Mouse (Mus musculus): ENCODE measurements around the gene Rpl38. TPM values are rescaled to one million over a fixed set of nuclear protein-coding genes. Genes with fewer than 3 reads are reported as not detected.

The Rpl38 gene
- total RNA-seq, 2 experiments from 2014 or later: 1,120 to 1,187 TPM

- DNase-seq: peak; percentile 63 to 65
These were observed 11.3 kb downstream of the Rpl38 start for GRCm38 (mm10) chr11:114679582-114679981.

- DNase-seq: peak; percentile 85 to 86
These were observed 12.0 kb downstream of the Rpl38 start for GRCm38 (mm10) chr11:114680291-114680690.

DNA sequence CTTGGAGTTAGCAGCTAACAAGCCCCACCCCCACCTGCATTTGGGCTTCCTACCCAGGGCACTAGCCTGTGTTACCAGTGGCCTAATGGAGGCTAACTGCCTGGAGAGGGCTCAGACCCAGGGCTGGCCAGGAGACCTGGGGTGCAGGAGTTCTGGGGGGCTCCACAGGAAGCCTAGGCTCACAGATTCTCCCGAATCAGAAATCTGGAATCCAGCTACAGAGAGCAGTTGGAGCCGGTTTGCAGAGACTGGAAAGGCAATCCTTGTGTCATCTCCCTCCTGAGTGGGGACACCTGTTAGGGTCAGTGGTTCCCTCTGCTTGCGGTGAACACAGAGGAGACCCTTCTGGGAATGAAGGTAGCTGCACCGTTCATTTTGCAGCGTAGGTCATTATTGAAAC, 12.7 kb downstream of the Rpl38 start:
- no peak for DNase-seq

GRCm38 (mm10) chr11:114682321-114682900, 14.1 kb downstream of the Rpl38 start:
- DNase-seq: no peak

- no peak for DNase-seq
These were observed 14.9 kb downstream of the Rpl38 start for GRCm38 (mm10) chr11:114683029-114683721.

DNA sequence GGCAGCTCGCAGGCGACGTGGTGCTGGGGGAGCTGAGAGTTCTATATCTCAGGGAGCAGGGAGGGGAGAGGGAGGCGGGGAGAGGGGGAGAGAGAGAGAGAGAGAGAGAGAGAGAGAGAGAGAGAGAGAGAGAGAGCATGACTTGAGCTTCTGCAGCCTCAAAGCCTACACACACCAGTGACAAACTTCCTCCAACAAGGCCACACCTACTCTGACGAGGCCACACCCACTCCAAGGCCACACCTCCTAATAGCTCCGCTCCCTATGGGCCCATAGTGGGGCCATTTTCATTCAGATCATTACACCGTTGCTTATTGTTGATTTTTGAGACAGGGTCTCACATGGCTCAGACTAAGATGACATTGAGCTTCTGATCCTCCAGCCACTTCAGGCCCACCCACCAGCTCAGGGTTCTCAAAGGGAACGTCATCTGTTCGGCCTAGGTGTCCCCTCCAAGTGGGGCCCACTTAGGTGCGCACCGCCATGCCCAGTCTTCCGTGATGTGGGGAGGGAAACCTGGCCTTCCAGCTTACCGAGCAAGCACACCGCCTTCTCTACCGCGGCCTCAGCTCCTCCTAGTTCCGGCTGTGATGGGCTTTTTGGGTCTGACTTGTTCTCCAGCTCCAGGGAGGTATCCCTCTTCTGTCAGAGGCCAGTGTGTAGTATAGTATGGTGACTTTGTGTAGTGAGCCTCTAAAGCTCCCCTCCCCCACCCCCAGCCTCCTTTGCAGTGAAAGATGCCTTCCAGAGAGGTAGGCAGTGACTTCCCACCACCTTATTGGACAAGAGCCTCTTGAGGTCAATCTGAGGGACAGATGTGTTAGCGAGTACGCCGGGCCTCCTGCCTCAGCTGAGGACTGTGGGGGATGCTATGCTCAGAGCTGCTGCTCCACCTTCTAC, 15.6 kb downstream of the Rpl38 start:
- DNase-seq: no peak

- peak in 1 of 2 experiments; percentile 47 for DNase-seq
These were observed 16.5 kb downstream of the Rpl38 start for GRCm38 (mm10) chr11:114684627-114685373.

- DNase-seq: no peak
These were observed 17.3 kb downstream of the Rpl38 start for GRCm38 (mm10) chr11:114685526-114686040.

GRCm38 (mm10) chr11:114686221-114686959, 18.1 kb downstream of the Rpl38 start:
- no peak for DNase-seq

GRCm38 (mm10) chr11:114687574-114688188, 19.4 kb downstream of the Rpl38 start:
- peak; percentile 46 to 64 for DNase-seq

DNA sequence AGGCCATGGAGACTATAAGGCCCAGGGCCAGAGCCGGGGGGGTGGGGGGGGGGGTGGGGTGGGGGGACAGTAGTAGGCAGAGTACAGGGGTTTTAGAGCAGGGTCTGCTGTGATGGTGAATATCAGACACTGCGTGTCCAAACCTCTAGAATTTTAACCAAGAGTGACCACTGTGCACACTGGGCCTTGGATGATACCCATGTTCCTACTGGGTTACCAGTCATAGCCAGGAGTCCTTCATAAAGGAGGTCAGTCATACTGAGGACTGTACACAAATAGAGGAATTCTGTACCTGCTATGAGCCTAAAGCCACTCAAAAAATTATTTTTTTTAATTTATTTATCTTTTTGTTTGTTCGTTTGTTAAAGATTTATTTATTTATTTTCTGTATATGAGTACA, 20.4 kb downstream of the Rpl38 start:
- no peak for DNase-seq

GRCm38 (mm10) chr11:114690192-114690591, 21.9 kb downstream of the Rpl38 start:
- no peak for DNase-seq

- peak; percentile 76 to 82 for DNase-seq
These were observed 23.3 kb downstream of the Rpl38 start for GRCm38 (mm10) chr11:114691454-114692182.

DNA sequence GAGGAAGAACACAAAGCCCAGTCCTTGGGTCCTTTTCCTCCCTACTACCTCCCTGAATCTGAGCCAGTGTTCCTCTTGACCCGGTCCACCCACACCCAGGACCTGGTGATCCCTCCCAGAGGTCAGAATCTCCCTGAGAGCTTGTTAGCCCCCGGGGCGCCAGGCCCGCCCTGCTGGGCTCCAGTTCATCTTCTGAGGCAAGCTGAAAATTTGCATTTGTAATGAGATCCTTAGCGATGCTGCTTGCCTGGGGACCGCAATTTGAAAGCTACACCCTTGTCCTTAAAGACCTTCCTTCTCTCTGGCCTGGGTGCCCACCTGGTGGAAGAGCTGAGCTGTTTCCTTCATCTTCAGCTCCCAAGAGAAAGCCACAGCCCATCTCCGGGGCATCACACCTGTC, 24.3 kb downstream of the Rpl38 start:
- DNase-seq: no peak

DNA sequence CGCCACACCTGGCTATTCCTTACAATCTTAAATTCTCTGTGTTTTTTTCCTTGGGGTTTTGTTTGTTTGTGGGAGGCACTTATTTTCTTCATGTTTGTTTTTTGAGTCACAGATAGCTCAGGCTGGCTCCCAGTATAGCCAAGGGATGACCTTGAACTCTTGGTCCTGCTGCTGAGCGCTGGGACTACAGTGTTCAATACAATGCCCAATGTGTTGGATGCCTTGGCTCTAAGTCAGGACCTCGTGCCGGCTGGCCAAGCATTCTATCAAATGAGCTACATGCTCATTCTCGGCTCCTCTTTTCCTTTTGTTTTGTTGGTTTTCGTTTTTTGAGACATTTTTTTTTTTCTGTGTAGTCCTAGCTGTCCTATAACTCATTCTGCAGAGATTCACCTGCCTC, 25.1 kb downstream of the Rpl38 start:
- no peak for DNase-seq

- DNase-seq: peak; percentile 80 to 87
These were observed 26.1 kb downstream of the Rpl38 start for GRCm38 (mm10) chr11:114694451-114694850.

- no peak for DNase-seq
These were observed 30.2 kb downstream of the Rpl38 start for GRCm38 (mm10) chr11:114698496-114698895.

- DNase-seq: no peak
These were observed 31.2 kb downstream of the Rpl38 start for GRCm38 (mm10) chr11:114699511-114699910.

DNA sequence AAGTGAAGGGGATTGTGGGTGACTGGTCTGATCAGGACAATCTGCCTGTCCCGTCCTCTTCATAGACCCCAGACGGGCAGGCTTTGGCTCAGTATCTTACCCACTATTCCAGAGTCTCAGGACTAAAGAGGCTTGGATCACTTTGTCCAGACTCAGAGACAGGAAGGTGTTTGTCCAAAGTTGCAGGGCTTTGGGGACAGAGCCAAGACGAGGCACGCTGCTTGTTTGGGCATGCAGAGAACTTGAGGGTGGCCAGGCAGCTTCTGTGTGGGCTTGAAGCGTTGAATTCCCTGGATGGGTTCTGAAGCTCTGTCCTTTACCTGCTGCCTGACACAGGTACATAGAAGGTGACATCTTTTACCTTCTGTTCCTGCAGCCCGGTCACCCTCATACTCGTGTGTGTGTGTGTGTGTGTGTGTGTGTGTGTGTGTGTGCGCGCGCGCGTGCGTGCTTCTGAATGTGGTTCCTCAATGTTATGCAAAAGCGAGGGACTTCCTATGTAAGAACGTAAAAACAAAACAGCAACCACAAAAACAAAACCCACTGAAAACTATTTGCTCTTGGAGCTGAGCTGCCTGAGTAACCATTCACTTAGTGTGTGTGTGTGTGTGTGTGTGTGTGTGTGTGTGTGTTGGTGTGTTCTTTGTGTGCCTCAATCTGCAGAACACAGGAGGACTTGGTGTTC, 34.1 kb downstream of the Rpl38 start:
- no peak for DNase-seq

Data from adrenal gland, postnatal 36 days (tissue).